Mouse (Mus musculus): ENCODE data around the gene Zmynd19. TPM values are rescaled to one million over a fixed set of nuclear protein-coding genes. Genes with fewer than 3 reads are reported as not detected.
"Not testable (repeated sequence)": the region's sequence is repeated elsewhere in the genome, so short reads cannot be mapped to it uniquely, and the experiment has no call there.

Zmynd19 gene
- polyA plus RNA-seq, 1 experiment from 2014 or later: 18.1 TPM

DNA sequence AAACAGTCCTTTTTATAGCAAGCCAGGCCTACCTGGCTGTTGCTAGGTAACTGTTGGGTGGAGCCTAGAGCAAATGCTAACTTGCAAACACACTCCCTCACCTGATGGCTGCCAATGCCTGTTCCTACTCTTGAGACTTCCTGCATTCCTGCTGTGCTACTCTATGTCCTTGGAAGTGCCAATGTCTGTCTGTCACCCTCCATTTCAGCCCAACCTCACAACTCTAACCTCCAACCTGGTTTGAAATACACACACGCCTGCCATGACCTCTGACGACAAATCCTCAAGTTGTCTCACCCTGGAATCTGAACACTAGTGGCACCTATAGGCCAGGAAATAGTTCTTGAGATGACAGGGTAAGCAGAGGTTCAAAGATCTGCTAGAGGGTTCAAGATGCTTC is 20.5 kb upstream of the Zmynd19 start:
- no peak overlapping the region for H3K9ac ChIP-seq (ENCODE audit: low read length)
- H3K9me3 ChIP-seq (ENCODE audit: control insufficient read depth, low read length): no peaks in the 10 kb centered on the region
- DNase-seq (ENCODE audit: low spot score) (no peak), ATAC-seq (replicated peaks; ENCODE audit: low FRiP score, low TSS enrichment, low read depth) (0 out of 2 replicates have a peak, but pooled peaks have one; percentile 33)
- no peak overlapping the region for H3K27ac ChIP-seq (ENCODE audit: low read depth)
- 40% methylated on average over 2 of the region's 2 CpGs for WGBS
- no peak overlapping the region for H3K4me3 ChIP-seq (ENCODE audit: low read depth, low read length)
- no peaks in the 10 kb centered on the region; the same call in 1 of the 2 replicates for H3K4me1 ChIP-seq (replicated peaks; ENCODE audit: control insufficient read depth, insufficient read depth, low read length)
- no peak overlapping the region for H3K4me2 ChIP-seq (ENCODE audit: low read length)
- no peaks in the 10 kb centered on the region for H3K36me3 ChIP-seq (ENCODE audit: control insufficient read depth, insufficient read depth, low read length)
- H3K27me3 ChIP-seq (replicated peaks; ENCODE audit: control insufficient read depth, insufficient read depth, low read length): no peaks in the 10 kb centered on the region

DNA sequence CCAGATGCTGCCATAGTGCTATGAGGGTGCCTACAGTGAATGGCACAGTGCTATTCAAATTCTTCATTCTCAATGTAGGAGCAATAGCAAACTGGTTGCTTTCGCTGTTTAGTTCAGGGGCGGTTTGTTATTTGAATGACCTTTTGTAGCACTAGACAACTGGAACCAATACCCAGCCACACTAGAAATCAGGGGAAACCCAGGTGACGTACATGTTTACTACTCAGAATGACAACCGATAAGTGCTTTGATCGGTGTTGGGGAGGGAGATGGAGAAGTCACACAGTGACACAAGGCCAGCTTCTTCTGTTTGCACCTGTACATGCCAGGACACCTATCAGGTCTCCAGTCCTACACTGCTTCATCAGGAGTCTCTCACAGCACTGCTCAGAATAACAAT is 20.0 kb upstream of the Zmynd19 start:
- Histone ChIP-seq H3K9ac (ENCODE audit: low read length) (no peak overlapping the region), H3K4me1 (replicated peaks; ENCODE audit: control insufficient read depth, insufficient read depth, low read length) (no peaks in the 10 kb centered on the region; the same call in 1 of the 2 replicates), H3K4me3 (ENCODE audit: low read depth, low read length) (no peak overlapping the region), H3K27ac (ENCODE audit: low read depth) (no peak overlapping the region), H3K4me2 (ENCODE audit: low read length) (no peak overlapping the region), H3K27me3 (replicated peaks; ENCODE audit: control insufficient read depth, insufficient read depth, low read length) (no peaks in the 10 kb centered on the region), H3K36me3 (ENCODE audit: control insufficient read depth, insufficient read depth, low read length) (no peaks in the 10 kb centered on the region), H3K9me3 (ENCODE audit: control insufficient read depth, low read length) (no peaks in the 10 kb centered on the region)
- DNase-seq (ENCODE audit: low spot score) (no peak), ATAC-seq (replicated peaks; ENCODE audit: low FRiP score, low TSS enrichment, low read depth) (no peak)
- WGBS: 92% methylated on average over 5 of the region's 5 CpGs

- no peaks in the 10 kb centered on the region; the same call in 1 of the 2 replicates for H3K4me1 ChIP-seq (replicated peaks; ENCODE audit: control insufficient read depth, insufficient read depth, low read length)
- no peaks in the 10 kb centered on the region for H3K9me3 ChIP-seq (ENCODE audit: control insufficient read depth, low read length)
- ATAC-seq (replicated peaks; ENCODE audit: low FRiP score, low TSS enrichment, low read depth) (peak; percentile 52), DNase-seq (ENCODE audit: low spot score) (peak; percentile 73)
- H3K27me3 ChIP-seq (replicated peaks; ENCODE audit: control insufficient read depth, insufficient read depth, low read length): no peaks in the 10 kb centered on the region
- no peaks in the 10 kb centered on the region for H3K36me3 ChIP-seq (ENCODE audit: control insufficient read depth, insufficient read depth, low read length)
- peak overlapping the region; percentile 58 for H3K9ac ChIP-seq (ENCODE audit: low read length)
- 5% methylated on average over 18 of the region's 19 CpGs for WGBS
- peak overlapping the region; percentile 52 for H3K4me3 ChIP-seq (ENCODE audit: low read depth, low read length)
- H3K27ac ChIP-seq (ENCODE audit: low read depth): peak overlapping the region; percentile 62
- H3K4me2 ChIP-seq (ENCODE audit: low read length): peak overlapping the region; percentile 94
These were observed 15.1 kb upstream of the Zmynd19 start for GRCm38 (mm10) chr2:24934441-24934963.

DNA sequence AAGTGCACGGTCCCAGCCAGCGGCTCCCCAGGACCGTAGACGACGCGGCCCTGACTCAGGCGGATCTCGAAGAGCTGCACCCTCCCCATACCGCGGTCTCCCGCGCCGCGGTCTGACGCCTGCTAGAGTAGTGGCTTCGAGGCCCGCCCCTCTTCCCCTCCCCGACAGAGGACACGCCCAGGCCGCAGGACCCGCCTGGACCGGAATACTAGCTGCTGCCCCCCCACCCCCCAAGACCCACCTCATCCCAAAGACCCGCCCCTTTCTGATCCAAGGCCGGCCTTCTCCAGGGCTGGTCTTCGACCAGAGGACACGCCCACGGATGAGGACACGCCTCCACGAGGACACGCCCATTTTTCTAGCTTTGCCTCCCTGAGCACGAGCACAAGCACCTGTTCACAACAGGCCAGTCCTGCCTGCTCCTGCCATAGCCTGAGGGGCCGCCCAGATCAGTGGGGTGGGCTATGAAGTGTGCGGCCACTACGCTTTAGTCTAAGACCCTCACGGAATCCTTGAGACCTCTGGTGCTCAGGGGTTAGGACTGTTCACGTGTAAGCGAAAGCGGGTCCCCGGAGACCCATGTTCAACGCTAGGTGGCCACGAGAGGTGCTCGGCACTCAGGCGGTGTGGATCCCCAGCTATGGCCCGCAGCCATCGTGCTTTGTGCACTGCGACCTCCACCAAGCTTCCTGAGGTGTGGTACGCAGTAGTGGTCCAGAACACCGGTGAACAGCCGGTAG is 14.4 kb upstream of the Zmynd19 start, which contains the start of gene Arrdc1:
Arrdc1 (minus strand) TSS at position 196 of the 740 bp plus-strand sequence.
- Histone ChIP-seq H3K4me1 (replicated peaks; ENCODE audit: control insufficient read depth, insufficient read depth, low read length) (no peaks in the 10 kb centered on the region; the same call in 1 of the 2 replicates), H3K27me3 (replicated peaks; ENCODE audit: control insufficient read depth, insufficient read depth, low read length) (no peaks in the 10 kb centered on the region), H3K4me3 (ENCODE audit: low read depth, low read length) (peak within 1 kb of the TSS; percentile 52), H3K36me3 (ENCODE audit: control insufficient read depth, insufficient read depth, low read length) (no peaks in the 10 kb centered on the region), H3K9me3 (ENCODE audit: control insufficient read depth, low read length) (no peaks in the 10 kb centered on the region), H3K4me2 (ENCODE audit: low read length) (peak within 1 kb of the TSS; percentile 94), H3K9ac (ENCODE audit: low read length) (peak within 1 kb of the TSS; percentile 58), H3K27ac (ENCODE audit: low read depth) (peak within 1 kb of the TSS; percentile 62)
- under 1% methylated on average over 49 of the region's 49 CpGs for WGBS
- peak; percentile 96 for DNase-seq (ENCODE audit: low spot score)
- peak; percentile 95 for ATAC-seq (replicated peaks; ENCODE audit: low FRiP score, low TSS enrichment, low read depth)

DNA sequence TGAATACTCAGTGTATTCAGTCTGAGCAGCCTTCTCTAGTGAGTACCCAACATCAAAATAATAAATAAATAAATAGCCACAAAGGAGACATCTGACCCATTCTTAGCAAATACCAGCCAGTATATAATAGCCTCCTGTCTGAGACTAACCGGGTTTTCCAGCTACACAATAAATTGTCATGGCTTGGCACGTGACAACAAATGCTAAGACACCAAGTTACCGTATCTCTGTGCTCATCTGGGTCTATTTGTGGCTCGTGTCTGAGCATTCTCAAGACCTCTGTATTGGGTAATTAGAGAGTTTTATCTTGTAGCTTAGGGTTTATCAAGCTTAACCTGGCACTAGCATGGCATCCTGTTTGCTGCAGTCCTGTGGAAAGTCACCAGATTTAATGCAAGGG is 7.5 kb upstream of the Zmynd19 start:
- no peak for ATAC-seq (replicated peaks; ENCODE audit: low FRiP score, low TSS enrichment, low read depth)

DNA sequence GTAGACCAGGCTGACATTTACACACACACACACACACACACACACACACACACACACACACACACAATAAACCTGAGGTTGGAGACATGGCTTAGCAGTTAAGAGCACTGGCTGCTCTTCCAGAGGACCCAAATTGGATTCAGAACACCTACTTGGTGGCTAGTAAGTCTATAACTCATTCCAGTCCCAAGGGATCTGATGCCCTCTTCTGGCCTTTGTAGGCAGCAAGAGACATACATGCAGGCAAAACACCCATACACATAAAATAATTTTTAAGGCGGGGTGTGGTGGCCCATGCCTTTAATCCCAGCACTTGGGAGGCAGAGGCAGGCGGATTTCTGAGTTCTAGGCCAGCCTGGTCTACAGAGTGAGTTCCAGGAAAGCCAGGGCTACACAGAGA is 5.3 kb upstream of the Zmynd19 start:
- H3K4me3 ChIP-seq (ENCODE audit: low read depth, low read length); ATAC-seq (replicated peaks; ENCODE audit: low FRiP score, low TSS enrichment, low read depth); H3K9ac ChIP-seq (ENCODE audit: low read length); H3K4me1 ChIP-seq (replicated peaks; ENCODE audit: control insufficient read depth, insufficient read depth, low read length); H3K4me2 ChIP-seq (ENCODE audit: low read length); H3K27ac ChIP-seq (ENCODE audit: low read depth); H3K9me3 ChIP-seq (ENCODE audit: control insufficient read depth, low read length); DNase-seq (ENCODE audit: low spot score); H3K36me3 ChIP-seq (ENCODE audit: control insufficient read depth, insufficient read depth, low read length); H3K27me3 ChIP-seq (replicated peaks; ENCODE audit: control insufficient read depth, insufficient read depth, low read length): not testable (repeated sequence)
- 41% methylated on average over 2 of the region's 2 CpGs for WGBS

More for the DNA sequence above, 7.5 kb upstream of the Zmynd19 start:
- H3K27me3 ChIP-seq (replicated peaks; ENCODE audit: control insufficient read depth, insufficient read depth, low read length): no peaks in the 10 kb centered on the region
- no peaks in the 10 kb centered on the region for H3K36me3 ChIP-seq (ENCODE audit: control insufficient read depth, insufficient read depth, low read length)
- no peaks in the 10 kb centered on the region for H3K9me3 ChIP-seq (ENCODE audit: control insufficient read depth, low read length)
- H3K4me2 ChIP-seq (ENCODE audit: low read length): no peak overlapping the region
- H3K27ac ChIP-seq (ENCODE audit: low read depth): no peak overlapping the region
- no peak for DNase-seq (ENCODE audit: low spot score)
- no peak overlapping the region for H3K4me3 ChIP-seq (ENCODE audit: low read depth, low read length)
- no peak overlapping the region for H3K9ac ChIP-seq (ENCODE audit: low read length)
- H3K4me1 ChIP-seq (replicated peaks; ENCODE audit: control insufficient read depth, insufficient read depth, low read length): no peaks in the 10 kb centered on the region
- WGBS: 76% methylated on average over 4 of the region's 4 CpGs

DNA sequence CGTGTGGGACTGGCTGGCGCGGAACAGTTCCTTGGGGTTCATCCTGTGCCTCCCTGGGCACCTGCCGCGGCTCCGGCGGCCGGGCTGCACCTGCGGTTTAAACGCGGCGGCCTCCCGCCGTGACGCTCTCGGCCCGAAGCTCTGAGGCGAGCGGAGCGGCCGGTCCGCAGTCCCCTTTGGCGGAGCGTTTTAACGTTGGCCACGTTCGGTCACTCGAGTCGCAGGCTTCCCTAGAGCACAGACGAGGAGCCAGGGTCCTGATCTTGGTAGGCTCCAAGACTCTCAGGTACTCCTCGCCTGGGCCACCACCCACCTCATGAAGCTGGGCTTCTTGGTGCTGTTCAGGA is 570 bp downstream of the Zmynd19 start:
- Histone ChIP-seq H3K27ac (ENCODE audit: low read depth) (peak overlapping the region; percentile 62; the same call in 1 of the 2 replicates), H3K4me2 (ENCODE audit: low read length) (peak overlapping the region; percentile 91), H3K36me3 (ENCODE audit: control insufficient read depth, insufficient read depth, low read length) (peaks cover 35% of the 10 kb centered on the region), H3K4me1 (replicated peaks; ENCODE audit: control insufficient read depth, insufficient read depth, low read length) (peaks cover 11% of the 10 kb centered on the region), H3K9me3 (ENCODE audit: control insufficient read depth, low read length) (no peaks in the 10 kb centered on the region), H3K27me3 (replicated peaks; ENCODE audit: control insufficient read depth, insufficient read depth, low read length) (no peaks in the 10 kb centered on the region), H3K4me3 (ENCODE audit: low read depth, low read length) (peak overlapping the region; percentile 93), H3K9ac (ENCODE audit: low read length) (peak overlapping the region; percentile 86)
- WGBS: under 1% methylated on average over 31 of the region's 31 CpGs
- peak; percentile 37; the same call in 1 of the 2 replicates for ATAC-seq (replicated peaks; ENCODE audit: low FRiP score, low TSS enrichment, low read depth)
- DNase-seq (ENCODE audit: low spot score): peak; percentile 64

- no peak overlapping the region for H3K27ac ChIP-seq (ENCODE audit: low read depth)
- peaks cover 11% of the 10 kb centered on the region for H3K4me1 ChIP-seq (replicated peaks; ENCODE audit: control insufficient read depth, insufficient read depth, low read length)
- WGBS: 84% methylated on average over 4 of the region's 4 CpGs
- no peak for DNase-seq (ENCODE audit: low spot score)
- H3K36me3 ChIP-seq (ENCODE audit: control insufficient read depth, insufficient read depth, low read length): peaks cover 58% of the 10 kb centered on the region
- no peaks in the 10 kb centered on the region for H3K9me3 ChIP-seq (ENCODE audit: control insufficient read depth, low read length)
- no peak overlapping the region for H3K4me2 ChIP-seq (ENCODE audit: low read length)
- H3K4me3 ChIP-seq (ENCODE audit: low read depth, low read length): no peak overlapping the region
- ATAC-seq (replicated peaks; ENCODE audit: low FRiP score, low TSS enrichment, low read depth): no peak
- H3K27me3 ChIP-seq (replicated peaks; ENCODE audit: control insufficient read depth, insufficient read depth, low read length): no peaks in the 10 kb centered on the region
- H3K9ac ChIP-seq (ENCODE audit: low read length): no peak overlapping the region
These were observed 3.0 kb downstream of the Zmynd19 start for GRCm38 (mm10) chr2:24952537-24953055.
